Mouse (Mus musculus): ENCODE measurements around the gene Ift22.
"Not testable (repeated sequence)": the region's sequence is repeated elsewhere in the genome, so short reads cannot be mapped to it uniquely, and the experiment has no call there.

The Ift22 gene

GRCm38 (mm10) chr5:136949551-136950336 is 41.8 kb downstream of the Ift22 start:
- DNase-seq (ENCODE audit: low spot score), result not testable (repeated sequence)

GRCm38 (mm10) chr5:136950521-136950920 is 42.6 kb downstream of the Ift22 start:
- DNase-seq (ENCODE audit: low spot score), result no peak

GRCm38 (mm10) chr5:136952153-136952552 is 44.2 kb downstream of the Ift22 start:
- no peak for DNase-seq (ENCODE audit: low spot score)

- peak; percentile 97 for DNase-seq (ENCODE audit: low spot score)
These were observed 45.1 kb downstream of the Ift22 start, which contains the start of gene Fis1 for GRCm38 (mm10) chr5:136953015-136953414. TSS of gene Fis1 (plus strand) at chr5:136953275.

- DNase-seq (ENCODE audit: low spot score), result no peak
These were observed 45.5 kb downstream of the Ift22 start for GRCm38 (mm10) chr5:136953440-136953951.

GRCm38 (mm10) chr5:136955622-136956021 is 47.7 kb downstream of the Ift22 start:
- no peak for DNase-seq (ENCODE audit: low spot score)

- DNase-seq (ENCODE audit: low spot score), result no peak
These were observed 49.3 kb downstream of the Ift22 start for GRCm38 (mm10) chr5:136957250-136957649.

- DNase-seq (ENCODE audit: low spot score), result no peak
These were observed 51.1 kb downstream of the Ift22 start for GRCm38 (mm10) chr5:136958991-136959605.

- no peak for DNase-seq (ENCODE audit: low spot score)
These were observed 52.1 kb downstream of the Ift22 start for GRCm38 (mm10) chr5:136960053-136960452.

- DNase-seq (ENCODE audit: low spot score), result no peak
These were observed 53.5 kb downstream of the Ift22 start for GRCm38 (mm10) chr5:136961334-136961982.

- DNase-seq (ENCODE audit: low spot score), result peak; percentile 90
These were observed 54.1 kb downstream of the Ift22 start for GRCm38 (mm10) chr5:136961983-136962461.

GRCm38 (mm10) chr5:136962501-136962900 is 54.6 kb downstream of the Ift22 start:
- DNase-seq (ENCODE audit: low spot score), result peak; percentile 76

GRCm38 (mm10) chr5:136962966-136963540 is 55.1 kb downstream of the Ift22 start:
- no peak for DNase-seq (ENCODE audit: low spot score)

All from testis, postnatal 14 days (tissue).